Mouse (Mus musculus) layer of hippocampus, adult 9-11 months (tissue): ENCODE results near the gene Sparcl1.

Experiments
- DNase-seq: peaks from one replicate; pipeline ENCODE4 v3.0.0; 2022

The Sparcl1 gene

GRCm38 (mm10) chr5:104110171-104110920 is 3.2 kb downstream of the Sparcl1 start:
- peak; percentile 82 for DNase-seq

- no peak for DNase-seq
Measured at GRCm38 (mm10) chr5:104109516-104109915, 4.0 kb downstream of the Sparcl1 start.

GRCm38 (mm10) chr5:104108879-104109369 is 4.6 kb downstream of the Sparcl1 start:
- DNase-seq: peak; percentile 64

GRCm38 (mm10) chr5:104108127-104108875 is 5.2 kb downstream of the Sparcl1 start:
- DNase-seq: peak; percentile 38

- DNase-seq: no peak
Measured at GRCm38 (mm10) chr5:104104111-104104510, 9.4 kb downstream of the Sparcl1 start.

- DNase-seq: no peak
Measured at GRCm38 (mm10) chr5:104103171-104103570, 10.4 kb downstream of the Sparcl1 start.

- peak; percentile 35 for DNase-seq
Measured at GRCm38 (mm10) chr5:104101678-104102531, 11.6 kb downstream of the Sparcl1 start.

- no peak for DNase-seq
Measured at GRCm38 (mm10) chr5:104096078-104096938, 17.2 kb downstream of the Sparcl1 start.

- no peak for DNase-seq
Measured at GRCm38 (mm10) chr5:104095416-104096077, 18.0 kb downstream of the Sparcl1 start.

GRCm38 (mm10) chr5:104089751-104090150 is 23.8 kb downstream of the Sparcl1 start:
- DNase-seq: no peak

GRCm38 (mm10) chr5:104085366-104085765 is 28.2 kb downstream of the Sparcl1 start:
- no peak for DNase-seq

- DNase-seq: no peak
Measured at GRCm38 (mm10) chr5:104080736-104081135, 32.8 kb downstream of the Sparcl1 start.

- no peak for DNase-seq
Measured at GRCm38 (mm10) chr5:104077508-104077907, 36.0 kb downstream of the Sparcl1 start, which contains the start of gene Gm17660. Gm17660 (minus strand) TSS chr5:104077608.

GRCm38 (mm10) chr5:104076361-104076760 is 37.2 kb downstream of the Sparcl1 start:
- DNase-seq: no peak

GRCm38 (mm10) chr5:104074388-104074787 is 39.1 kb downstream of the Sparcl1 start:
- no peak for DNase-seq

- no peak for DNase-seq
Measured at GRCm38 (mm10) chr5:104073602-104074001, 39.9 kb downstream of the Sparcl1 start.

- no peak for DNase-seq
Measured at GRCm38 (mm10) chr5:104072272-104072886, 41.2 kb downstream of the Sparcl1 start.

- DNase-seq: no peak
Measured at GRCm38 (mm10) chr5:104071048-104071447, 42.5 kb downstream of the Sparcl1 start.

GRCm38 (mm10) chr5:104068751-104069150 is 44.8 kb downstream of the Sparcl1 start:
- no peak for DNase-seq

- DNase-seq: no peak
Measured at GRCm38 (mm10) chr5:104062773-104063551, 50.6 kb downstream of the Sparcl1 start.
